Mouse (Mus musculus): Measurements from ENCODE around the gene Sh3pxd2a.

Sh3pxd2a gene

GRCm38 (mm10) chr19:47455001-47455755, 9.0 kb downstream of the Sh3pxd2a start:
- no peak for DNase-seq

- DNase-seq, result peak; percentile 43
Observed at GRCm38 (mm10) chr19:47454167-47455000, 9.8 kb downstream of the Sh3pxd2a start.

- DNase-seq, result no peak
Observed at GRCm38 (mm10) chr19:47453352-47453751, 10.8 kb downstream of the Sh3pxd2a start.

GRCm38 (mm10) chr19:47452682-47453081, 11.5 kb downstream of the Sh3pxd2a start:
- no peak for DNase-seq

GRCm38 (mm10) chr19:47452211-47452610, 12.0 kb downstream of the Sh3pxd2a start:
- DNase-seq, result no peak

- no peak for DNase-seq
Observed at GRCm38 (mm10) chr19:47451476-47452113, 12.6 kb downstream of the Sh3pxd2a start.

GRCm38 (mm10) chr19:47450261-47451137, 13.7 kb downstream of the Sh3pxd2a start:
- DNase-seq, result no peak

GRCm38 (mm10) chr19:47449513-47450227, 14.5 kb downstream of the Sh3pxd2a start:
- DNase-seq, result no peak

GRCm38 (mm10) chr19:47448618-47449151, 15.5 kb downstream of the Sh3pxd2a start:
- no peak for DNase-seq

- peak; percentile 19 for DNase-seq
Observed at GRCm38 (mm10) chr19:47446841-47447365, 17.3 kb downstream of the Sh3pxd2a start.

- no peak for DNase-seq
Observed at GRCm38 (mm10) chr19:47446130-47446529, 18.1 kb downstream of the Sh3pxd2a start.

GRCm38 (mm10) chr19:47445726-47446125, 18.5 kb downstream of the Sh3pxd2a start:
- no peak for DNase-seq

GRCm38 (mm10) chr19:47444488-47444887, 19.7 kb downstream of the Sh3pxd2a start:
- no peak for DNase-seq

GRCm38 (mm10) chr19:47442294-47442627, 21.9 kb downstream of the Sh3pxd2a start:
- no peak for DNase-seq

GRCm38 (mm10) chr19:47441541-47442293, 22.5 kb downstream of the Sh3pxd2a start:
- DNase-seq, result no peak

- DNase-seq, result no peak
Observed at GRCm38 (mm10) chr19:47440967-47441366, 23.2 kb downstream of the Sh3pxd2a start.

- no peak for DNase-seq
Observed at GRCm38 (mm10) chr19:47440435-47440803, 23.8 kb downstream of the Sh3pxd2a start.

- no peak for DNase-seq
Observed at GRCm38 (mm10) chr19:47439726-47440434, 24.3 kb downstream of the Sh3pxd2a start.

GRCm38 (mm10) chr19:47438445-47438844, 25.8 kb downstream of the Sh3pxd2a start:
- DNase-seq, result no peak

GRCm38 (mm10) chr19:47437040-47437439, 27.2 kb downstream of the Sh3pxd2a start:
- DNase-seq, result no peak
